Mouse (Mus musculus): ENCODE data around the gene Slc1a3.
"Not testable (repeated sequence)": the region's sequence is repeated elsewhere in the genome, so short reads cannot be mapped to it uniquely, and the experiment has no call there.

The Slc1a3 gene

GRCm38 (mm10) chr15:8706178-8706577 is 4.4 kb downstream of the Slc1a3 start:
- no peak for DNase-seq

- not testable (repeated sequence) for DNase-seq
Measured at GRCm38 (mm10) chr15:8705560-8705959, 5.0 kb downstream of the Slc1a3 start.

GRCm38 (mm10) chr15:8697976-8698375 is 12.6 kb downstream of the Slc1a3 start:
- DNase-seq: no peak

- no peak for DNase-seq
Measured at GRCm38 (mm10) chr15:8697500-8697899, 13.1 kb downstream of the Slc1a3 start.

- DNase-seq: not testable (repeated sequence)
Measured at GRCm38 (mm10) chr15:8690141-8690540, 20.4 kb downstream of the Slc1a3 start.

- no peak for DNase-seq
Measured at GRCm38 (mm10) chr15:8686846-8687245, 23.7 kb downstream of the Slc1a3 start.

GRCm38 (mm10) chr15:8685506-8685905 is 25.1 kb downstream of the Slc1a3 start:
- no peak for DNase-seq

GRCm38 (mm10) chr15:8684263-8684662 is 26.3 kb downstream of the Slc1a3 start:
- no peak for DNase-seq

GRCm38 (mm10) chr15:8682871-8683270 is 27.7 kb downstream of the Slc1a3 start:
- DNase-seq: no peak

GRCm38 (mm10) chr15:8682421-8682820 is 28.1 kb downstream of the Slc1a3 start:
- no peak for DNase-seq

- no peak for DNase-seq
Measured at GRCm38 (mm10) chr15:8681971-8682370, 28.6 kb downstream of the Slc1a3 start.

- no peak for DNase-seq
Measured at GRCm38 (mm10) chr15:8681009-8681408, 29.6 kb downstream of the Slc1a3 start.

GRCm38 (mm10) chr15:8676959-8677358 is 33.6 kb downstream of the Slc1a3 start:
- DNase-seq: no peak

- no peak for DNase-seq
Measured at GRCm38 (mm10) chr15:8676211-8676691, 34.3 kb downstream of the Slc1a3 start.

- DNase-seq: no peak
Measured at GRCm38 (mm10) chr15:8675616-8676015, 34.9 kb downstream of the Slc1a3 start.

- DNase-seq: no peak
Measured at GRCm38 (mm10) chr15:8672532-8672931, 38.0 kb downstream of the Slc1a3 start.

GRCm38 (mm10) chr15:8667849-8668522 is 42.6 kb downstream of the Slc1a3 start:
- DNase-seq: no peak

- no peak for DNase-seq
Measured at GRCm38 (mm10) chr15:8665675-8666350, 44.8 kb downstream of the Slc1a3 start.

- no peak for DNase-seq
Measured at GRCm38 (mm10) chr15:8663348-8664099, 47.0 kb downstream of the Slc1a3 start.

- no peak for DNase-seq
Measured at GRCm38 (mm10) chr15:8661856-8662255, 48.7 kb downstream of the Slc1a3 start.

GRCm38 (mm10) chr15:8659977-8660376 is 50.6 kb downstream of the Slc1a3 start:
- no peak for DNase-seq

- DNase-seq: no peak
Measured at GRCm38 (mm10) chr15:8659483-8659971, 51.0 kb downstream of the Slc1a3 start.

All from B cell, adult 2 months (primary cell).